Comparison of ENCODE assay signal across 14 mouse cellular contexts in the genomic region with DNA sequence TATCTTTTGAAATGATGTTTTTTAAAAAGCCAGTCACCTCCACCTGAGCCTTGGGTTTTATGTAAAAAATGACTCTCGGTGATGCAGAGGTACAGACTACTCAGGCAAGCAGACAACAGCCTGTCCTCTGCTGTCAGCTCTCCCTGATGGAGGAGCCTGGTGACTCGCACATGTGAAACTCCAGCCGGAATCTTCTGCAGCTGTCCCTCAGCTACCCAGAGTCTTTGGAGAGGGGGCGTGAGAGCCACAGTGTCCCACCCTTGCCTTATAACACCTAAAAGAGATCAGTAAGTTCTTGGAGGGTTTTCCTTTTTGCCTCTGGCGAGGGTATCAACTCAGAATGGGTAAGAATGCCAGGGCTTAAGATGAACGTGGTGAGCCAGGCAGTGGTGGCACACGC. TPM values are rescaled to one million over a fixed set of nuclear protein-coding genes. Genes with fewer than 3 reads are reported as not detected.
DNase-seq lines count a peak whose midpoint lies in the region; ATAC-seq lines count a peak whose summit lies in the region.
"Had no signal": no experiment of that assay in that cellular context is flagged by ENCODE, and none has a peak within 500 bp of the region (broad histone marks: within the 10 kb centered on the region; RNA-seq: fewer than 3 reads in every experiment).

No protein-coding gene starts in this region.

- no peak overlapping the region for H3K9ac ChIP-seq in midbrain, embryonic 12.5 days (replicated peaks)
- H3K9ac ChIP-seq in midbrain, embryonic 14.5 days (replicated peaks; ENCODE audit: low read length): no peak overlapping the region
- no peak overlapping the region for H3K9ac ChIP-seq in embryonic facial prominence, embryonic 11.5 days (replicated peaks; ENCODE audit: low read length)
- H3K9ac ChIP-seq in hindbrain, embryonic 11.5 days (ENCODE audit: low read depth, low read length): no peak overlapping the region
- H3K9ac ChIP-seq in neural tube, embryonic 14.5 days (replicated peaks; ENCODE audit: low read depth, low read length): no peak overlapping the region
- H3K9ac ChIP-seq: liver, postnatal 0 days had no signal

- H3K27ac ChIP-seq in midbrain, embryonic 12.5 days (replicated peaks): 0 out of 2 replicates have a peak overlapping the region, but pooled peaks have one; percentile 36
- no peak overlapping the region for H3K27ac ChIP-seq in midbrain, embryonic 14.5 days (replicated peaks; ENCODE audit: low read depth, low read length)
- H3K27ac ChIP-seq in embryonic facial prominence, embryonic 11.5 days (replicated peaks; ENCODE audit: low read depth, low read length): 0 out of 2 replicates have a peak overlapping the region, but pooled peaks have one; percentile 13
- H3K27ac ChIP-seq in hindbrain, embryonic 11.5 days (ENCODE audit: low read depth, low read length): peak overlapping the region; percentile 58; the same call in 1 of the 2 replicates
- H3K27ac ChIP-seq in neural tube, embryonic 14.5 days (ENCODE audit: low read depth, low read length): peak overlapping the region; percentile 60; the same call in 1 of the 2 replicates
- H3K27ac ChIP-seq: heart, adult 2 months had no signal

- H3K4me2 ChIP-seq in midbrain, embryonic 12.5 days (replicated peaks): no peak overlapping the region
- no peak overlapping the region for H3K4me2 ChIP-seq in midbrain, embryonic 14.5 days (ENCODE audit: low read length)
- H3K4me2 ChIP-seq in embryonic facial prominence, embryonic 11.5 days (ENCODE audit: low read depth, low read length): no peak overlapping the region
- no peak overlapping the region for H3K4me2 ChIP-seq in hindbrain, embryonic 11.5 days (replicated peaks; ENCODE audit: low read depth, low read length)
- H3K4me2 ChIP-seq in neural tube, embryonic 14.5 days (ENCODE audit: low read depth, low read length): no peak overlapping the region

- H3K4me3 ChIP-seq in midbrain, embryonic 12.5 days: no peak overlapping the region
- H3K4me3 ChIP-seq in midbrain, embryonic 14.5 days (replicated peaks; ENCODE audit: low read depth, low read length): no peak overlapping the region
- no peak overlapping the region for H3K4me3 ChIP-seq in embryonic facial prominence, embryonic 11.5 days (ENCODE audit: low read depth, low read length)
- H3K4me3 ChIP-seq in hindbrain, embryonic 11.5 days (ENCODE audit: low read depth, low read length): no peak overlapping the region
- H3K4me3 ChIP-seq in neural tube, embryonic 14.5 days (ENCODE audit: low read depth, low read length): no peak overlapping the region
- H3K4me3 ChIP-seq: heart, adult 2 months had no signal

- no peak for DNase-seq in midbrain, embryonic 14.5 days
- no peak for DNase-seq in embryonic facial prominence, embryonic 11.5 days (ENCODE audit: low spot score)
- no peak for DNase-seq in hindbrain, embryonic 11.5 days (ENCODE audit: low spot score)
- no peak for DNase-seq in B cell, adult 2 months
- DNase-seq in embryo, embryonic 9.5 days (ENCODE audit: extremely low spot score): no peak
- DNase-seq: heart, adult 2 months; heart, postnatal 10 days; kidney, adult 18-20 months; kidney, postnatal 36 days; liver, postnatal 0 days; right cerebral cortex, postnatal 25 days had no signal

- H3K9me3 ChIP-seq in midbrain, embryonic 12.5 days: no peaks in the 10 kb centered on the region
- no peaks in the 10 kb centered on the region for H3K9me3 ChIP-seq in midbrain, embryonic 14.5 days (ENCODE audit: control insufficient read depth, low read length)
- no peaks in the 10 kb centered on the region for H3K9me3 ChIP-seq in embryonic facial prominence, embryonic 11.5 days (replicated peaks; ENCODE audit: control insufficient read depth, low read length)
- no peaks in the 10 kb centered on the region for H3K9me3 ChIP-seq in hindbrain, embryonic 11.5 days (ENCODE audit: control insufficient read depth, low read length)
- H3K9me3 ChIP-seq in neural tube, embryonic 14.5 days (ENCODE audit: control insufficient read depth, low read length): no peaks in the 10 kb centered on the region

- 0 out of 2 replicates have a peak, but pooled peaks cover 4% of the 10 kb centered on the region for H3K27me3 ChIP-seq in midbrain, embryonic 12.5 days
- H3K27me3 ChIP-seq in midbrain, embryonic 14.5 days (ENCODE audit: control insufficient read depth, insufficient read depth, low read length): no peaks in the 10 kb centered on the region
- H3K27me3 ChIP-seq in embryonic facial prominence, embryonic 11.5 days (ENCODE audit: control insufficient read depth, insufficient read depth, low read length): no peaks in the 10 kb centered on the region
- H3K27me3 ChIP-seq in hindbrain, embryonic 11.5 days (ENCODE audit: control insufficient read depth, insufficient read depth, low read length): no peaks in the 10 kb centered on the region
- H3K27me3 ChIP-seq in neural tube, embryonic 14.5 days (ENCODE audit: control insufficient read depth, insufficient read depth, low read length): no peaks in the 10 kb centered on the region
- H3K27me3 ChIP-seq: Patski had no signal

- WGBS in midbrain, embryonic 12.5 days: 85% methylated on average over 7 of the region's 7 CpGs
- WGBS in midbrain, embryonic 14.5 days: 83% methylated on average over 7 of the region's 7 CpGs
- WGBS in embryonic facial prominence, embryonic 11.5 days: 86% methylated on average over 7 of the region's 7 CpGs
- WGBS in hindbrain, embryonic 11.5 days: 82% methylated on average over 7 of the region's 7 CpGs
- 85% methylated on average over 7 of the region's 7 CpGs for WGBS in neural tube, embryonic 14.5 days

- H3K4me1 ChIP-seq in midbrain, embryonic 12.5 days: peaks cover 50% of the 10 kb centered on the region
- H3K4me1 ChIP-seq in midbrain, embryonic 14.5 days (ENCODE audit: control insufficient read depth, insufficient read depth, low read length): peaks cover 43% of the 10 kb centered on the region
- H3K4me1 ChIP-seq in embryonic facial prominence, embryonic 11.5 days (ENCODE audit: control insufficient read depth, insufficient read depth, low read length): peaks cover 12% of the 10 kb centered on the region
- peaks cover 13% of the 10 kb centered on the region for H3K4me1 ChIP-seq in hindbrain, embryonic 11.5 days (replicated peaks; ENCODE audit: control insufficient read depth, insufficient read depth, low read length)
- H3K4me1 ChIP-seq in neural tube, embryonic 14.5 days (ENCODE audit: control insufficient read depth, insufficient read depth, low read length): peaks cover 29% of the 10 kb centered on the region

- H3K36me3 ChIP-seq in midbrain, embryonic 12.5 days: no peaks in the 10 kb centered on the region
- no peaks in the 10 kb centered on the region for H3K36me3 ChIP-seq in midbrain, embryonic 14.5 days (ENCODE audit: control insufficient read depth, insufficient read depth, low read length)
- H3K36me3 ChIP-seq in embryonic facial prominence, embryonic 11.5 days (replicated peaks; ENCODE audit: control insufficient read depth, insufficient read depth, low read depth, low read length): no peaks in the 10 kb centered on the region
- H3K36me3 ChIP-seq in hindbrain, embryonic 11.5 days (ENCODE audit: control insufficient read depth, insufficient read depth, low read length): no peaks in the 10 kb centered on the region
- no peaks in the 10 kb centered on the region for H3K36me3 ChIP-seq in neural tube, embryonic 14.5 days (ENCODE audit: control insufficient read depth, insufficient read depth, low read length)

- ATAC-seq in midbrain, embryonic 12.5 days (ENCODE audit: low FRiP score, low read depth): no peak
- ATAC-seq in midbrain, embryonic 14.5 days (ENCODE audit: low FRiP score, low TSS enrichment): no peak
- no peak for ATAC-seq in embryonic facial prominence, embryonic 11.5 days (replicated peaks; ENCODE audit: insufficient number of reproducible peaks, low FRiP score, low TSS enrichment, low read depth)
- ATAC-seq in hindbrain, embryonic 11.5 days (ENCODE audit: low FRiP score): no peak
- no peak for ATAC-seq in neural tube, embryonic 14.5 days (ENCODE audit: low read depth)
- ATAC-seq: liver, postnatal 0 days; Patski had no signal

RNA-seq across cellular contexts. Expression of gene Cstad, which starts 48.6 kb away (rescaled TPM):
- polyA plus RNA-seq in midbrain, embryonic 12.5 days (2016; fragmentation: Nextera tagmentation; extraction: Ambion mirVana): 0.68 and 0.77 TPM in 2 replicates
- 0.46 and 1.2 TPM in 2 replicates for polyA plus RNA-seq in midbrain, embryonic 14.5 days (2014; fragmentation: Nextera tagmentation; extraction: Ambion mirVana)
- polyA plus RNA-seq in embryonic facial prominence, embryonic 11.5 days (2014; fragmentation: Nextera tagmentation; extraction: Ambion mirVana): 1.9 TPM in 1 of 2 replicates, not detected in the other
- polyA plus RNA-seq in hindbrain, embryonic 11.5 days (2014; fragmentation: Nextera tagmentation; extraction: Ambion mirVana): 0.18 and 0.57 TPM in 2 replicates
- 1.2 and 1.3 TPM in 2 replicates for polyA plus RNA-seq in neural tube, embryonic 14.5 days (2014; fragmentation: Nextera tagmentation; extraction: Ambion mirVana)
